Mouse (Mus musculus) E14TG2a.4 (cell line): ENCODE data around the gene Cerkl.

Source experiments
- H3K27me3 ChIP-seq: 2 replicates; pipeline ENCODE4 v1.6.1; 2014; ENCODE audit warnings: low read length, control low read depth; ENCODE audit not compliant: insufficient read depth
- H3K36me3 ChIP-seq: 2 replicates; pipeline ENCODE4 v1.6.1; 2014; ENCODE audit warnings: low read length, control low read depth; ENCODE audit not compliant: insufficient read depth
- H3K4me1 ChIP-seq: replicated peaks from 2 replicates; pipeline ENCODE4 v1.6.1; 2014; ENCODE audit warnings: low read depth, low read length, control low read depth
- H3K4me3 ChIP-seq: replicated peaks from 2 replicates; pipeline ENCODE4 v1.5.1; 2014; ENCODE audit warnings: mild to moderate bottlenecking, low read length
- H3K9me3 ChIP-seq: 2 replicates; pipeline ENCODE4 v1.6.1; 2014; ENCODE audit warnings: low read length, control low read depth
- CTCF ChIP-seq: conservative IDR thresholded peaks from 2 replicates; pipeline ENCODE4 v1.5.1; 2014; ENCODE audit warnings: low read length
- NANOG ChIP-seq: IDR thresholded peaks from 2 replicates; pipeline ENCODE4 v1.6.1; 2014; ENCODE audit warnings: borderline replicate concordance, low read length, mixed read lengths
- POU5F1 ChIP-seq: IDR thresholded peaks from 2 replicates; pipeline ENCODE4 v1.6.1; 2014; ENCODE audit warnings: low read length, borderline replicate concordance

The Cerkl gene

GRCm38 (mm10) chr2:79312499-79312898 lies 144.1 kb downstream of the Cerkl start:
- no peaks in the 10 kb centered on the region for H3K9me3 ChIP-seq
- no peak overlapping the region for H3K4me3 ChIP-seq
- H3K27me3 ChIP-seq: no peaks in the 10 kb centered on the region
- no peaks in the 10 kb centered on the region for H3K36me3 ChIP-seq
- H3K4me1 ChIP-seq: peaks cover 4% of the 10 kb centered on the region
- TF ChIP-seq CTCF: no peak; the same call in 1 of the 2 replicates
- no peak for TF ChIP-seq NANOG
- no peak for TF ChIP-seq POU5F1

- TF ChIP-seq CTCF (no peak), NANOG (no peak), POU5F1 (no peak)
- H3K27me3 ChIP-seq: no peaks in the 10 kb centered on the region
- no peaks in the 10 kb centered on the region for H3K9me3 ChIP-seq
These were observed 147.0 kb downstream of the Cerkl start for GRCm38 (mm10) chr2:79309454-79310118.

GRCm38 (mm10) chr2:79307549-79307948 lies 149.0 kb downstream of the Cerkl start:
- H3K9me3 ChIP-seq: no peaks in the 10 kb centered on the region
- H3K27me3 ChIP-seq: no peaks in the 10 kb centered on the region
- H3K4me1 ChIP-seq: peaks cover 4% of the 10 kb centered on the region
- TF ChIP-seq NANOG: no peak
- no peak for TF ChIP-seq POU5F1
- TF ChIP-seq CTCF: no peak
- H3K4me3 ChIP-seq: no peak overlapping the region
- no peaks in the 10 kb centered on the region for H3K36me3 ChIP-seq

More at GRCm38 (mm10) chr2:79309454-79310118, 147.0 kb downstream of the Cerkl start:
- H3K4me1 ChIP-seq: peaks cover 4% of the 10 kb centered on the region
- no peak overlapping the region for H3K4me3 ChIP-seq
- no peaks in the 10 kb centered on the region for H3K36me3 ChIP-seq

- H3K36me3 ChIP-seq: no peaks in the 10 kb centered on the region
- no peaks in the 10 kb centered on the region for H3K27me3 ChIP-seq
- no peaks in the 10 kb centered on the region for H3K4me1 ChIP-seq
- no peak overlapping the region for H3K4me3 ChIP-seq
- TF ChIP-seq POU5F1: no peak
- TF ChIP-seq NANOG: no peak
- TF ChIP-seq CTCF: no peak
- H3K9me3 ChIP-seq: no peaks in the 10 kb centered on the region
These were observed 154.2 kb downstream of the Cerkl start for GRCm38 (mm10) chr2:79302398-79302797.

- H3K36me3 ChIP-seq: no peaks in the 10 kb centered on the region
- no peak for TF ChIP-seq POU5F1
- TF ChIP-seq NANOG: no peak
- H3K27me3 ChIP-seq: no peaks in the 10 kb centered on the region
- no peaks in the 10 kb centered on the region for H3K4me1 ChIP-seq
- H3K4me3 ChIP-seq: no peak overlapping the region
- no peaks in the 10 kb centered on the region for H3K9me3 ChIP-seq
These were observed 164.2 kb downstream of the Cerkl start for GRCm38 (mm10) chr2:79292431-79292830.

- Histone ChIP-seq H3K4me1 (no peaks in the 10 kb centered on the region), H3K36me3 (no peaks in the 10 kb centered on the region), H3K4me3 (no peak overlapping the region), H3K27me3 (no peaks in the 10 kb centered on the region), H3K9me3 (no peaks in the 10 kb centered on the region)
- no peak for TF ChIP-seq POU5F1
- no peak for TF ChIP-seq CTCF
- TF ChIP-seq NANOG: no peak
These were observed 164.7 kb downstream of the Cerkl start for GRCm38 (mm10) chr2:79291922-79292321.

- TF ChIP-seq CTCF: no peak
- no peaks in the 10 kb centered on the region for H3K36me3 ChIP-seq
- H3K4me3 ChIP-seq: no peak overlapping the region
- no peaks in the 10 kb centered on the region for H3K4me1 ChIP-seq
- no peaks in the 10 kb centered on the region for H3K9me3 ChIP-seq
- no peaks in the 10 kb centered on the region for H3K27me3 ChIP-seq
These were observed 166.4 kb downstream of the Cerkl start for GRCm38 (mm10) chr2:79290149-79290548.

GRCm38 (mm10) chr2:79284206-79284605 lies 172.4 kb downstream of the Cerkl start:
- H3K4me1 ChIP-seq: no peaks in the 10 kb centered on the region
- TF ChIP-seq NANOG (no peak), POU5F1 (no peak), CTCF (no peak)

More at GRCm38 (mm10) chr2:79284206-79284605, 172.4 kb downstream of the Cerkl start:
- Histone ChIP-seq H3K9me3 (no peaks in the 10 kb centered on the region), H3K27me3 (no peaks in the 10 kb centered on the region), H3K36me3 (no peaks in the 10 kb centered on the region), H3K4me3 (no peak overlapping the region)
